Mouse (Mus musculus): ENCODE measurements around the gene Jdp2. TPM values are rescaled to one million over a fixed set of nuclear protein-coding genes. Genes with fewer than 3 reads are reported as not detected.
A peak's percentile ranks its signal among the peaks of the same experiment; 100 is the strongest.

The Jdp2 gene
- total RNA-seq, 1 experiment, result 15.9 TPM

- no peak for DNase-seq (ENCODE audit: low read depth, low spot score)
- Histone ChIP-seq H3K27ac (ENCODE audit: insufficient read depth, low read depth, low read length, poor library complexity, severe bottlenecking) (no peak overlapping the region), H3K36me3 (ENCODE audit: control insufficient read depth, insufficient read depth, low read length, poor library complexity, severe bottlenecking) (no peaks in the 10 kb centered on the region), H3K9ac (ENCODE audit: insufficient read depth, low read depth, low read length, poor library complexity, severe bottlenecking) (no peak overlapping the region), H3K9me3 (ENCODE audit: control insufficient read depth, insufficient read depth, low read depth, low read length) (no peaks in the 10 kb centered on the region), H3K4me1 (ENCODE audit: control insufficient read depth in 2 of 2, insufficient read depth in 2 of 2, low read length in 2 of 2, poor library complexity in 1 of 2) (peaks cover 2 to 6% of the 10 kb centered on the region in 2 experiments; a peak in 1 of 4 replicates), H3K4me3 (ENCODE audit: insufficient read depth in 1 of 2, low read depth in 1 of 2, low read length in 2 of 2, poor library complexity in 1 of 2, severe bottlenecking in 1 of 2) (no peak overlapping the region; a peak in 1 of 4 replicates)
- TF ChIP-seq ZNF384 (IDR thresholded peaks at IDR 0.05; ENCODE audit: low read depth, low read length) (no peak), CHD2 (IDR thresholded peaks at IDR 0.05; ENCODE audit: low read depth, low read length) (no peak), HCFC1 (IDR thresholded peaks at IDR 0.05; ENCODE audit: borderline replicate concordance, insufficient read depth, low read length) (no peak), ZC3H11A (IDR thresholded peaks at IDR 0.05; ENCODE audit: borderline replicate concordance, low read depth, low read length) (no peak), MAFK (IDR thresholded peaks at IDR 0.05; ENCODE audit: insufficient read depth, low read depth, low read length) (no peak)
- in situ Hi-C loops (cut with MboI; ENCODE audit: low sequenced_read_pairs in 2 of 2, unreplicated experiment in 2 of 2), result no loop called here
These were observed 27.5 kb upstream of the Jdp2 start for GRCm38 (mm10) chr12:85571312-85571711.

- Histone ChIP-seq H3K36me3 (ENCODE audit: control insufficient read depth, insufficient read depth, low read length, poor library complexity, severe bottlenecking) (no peaks in the 10 kb centered on the region), H3K27ac (ENCODE audit: insufficient read depth, low read depth, low read length, poor library complexity, severe bottlenecking) (peak overlapping the region; percentile 27; the same call in 1 of the 2 replicates), H3K9ac (ENCODE audit: insufficient read depth, low read depth, low read length, poor library complexity, severe bottlenecking) (no peak overlapping the region; the same call in 1 of the 2 replicates), H3K9me3 (ENCODE audit: control insufficient read depth, insufficient read depth, low read depth, low read length) (no peaks in the 10 kb centered on the region), H3K4me3 (ENCODE audit: insufficient read depth in 1 of 2, low read depth in 1 of 2, low read length in 2 of 2, poor library complexity in 1 of 2, severe bottlenecking in 1 of 2) (peak overlapping the region in 1 of 2 experiments; percentile 71; a peak in 3 of 4 replicates), H3K4me1 (ENCODE audit: control insufficient read depth in 2 of 2, insufficient read depth in 2 of 2, low read length in 2 of 2, poor library complexity in 1 of 2) (peaks cover 2 to 6% of the 10 kb centered on the region in 2 experiments; a peak in 1 of 4 replicates)
- TF ChIP-seq ZNF384 (IDR thresholded peaks at IDR 0.05; ENCODE audit: low read depth, low read length), result no peak
- TF ChIP-seq CHD2 (IDR thresholded peaks at IDR 0.05; ENCODE audit: low read depth, low read length), result no peak
- no peak for TF ChIP-seq ZC3H11A (IDR thresholded peaks at IDR 0.05; ENCODE audit: borderline replicate concordance, low read depth, low read length)
- TF ChIP-seq HCFC1 (IDR thresholded peaks at IDR 0.05; ENCODE audit: borderline replicate concordance, insufficient read depth, low read length), result no peak
- no peak for TF ChIP-seq MAFK (IDR thresholded peaks at IDR 0.05; ENCODE audit: insufficient read depth, low read depth, low read length)
- peak; percentile 71 for DNase-seq (ENCODE audit: low read depth, low spot score)
- in situ Hi-C loops (cut with MboI; ENCODE audit: low sequenced_read_pairs in 2 of 2, unreplicated experiment in 2 of 2), result no loop called here
These were observed 26.8 kb upstream of the Jdp2 start for GRCm38 (mm10) chr12:85572047-85572475.

GRCm38 (mm10) chr12:85574806-85575495 is 23.9 kb upstream of the Jdp2 start:
- H3K36me3 ChIP-seq (ENCODE audit: control insufficient read depth, insufficient read depth, low read length, poor library complexity, severe bottlenecking), result no peaks in the 10 kb centered on the region
- no peak overlapping the region for H3K4me3 ChIP-seq (ENCODE audit: insufficient read depth in 1 of 2, low read depth in 1 of 2, low read length in 2 of 2, poor library complexity in 1 of 2, severe bottlenecking in 1 of 2)
- no peaks in the 10 kb centered on the region for H3K9me3 ChIP-seq (ENCODE audit: control insufficient read depth, insufficient read depth, low read depth, low read length)
- in situ Hi-C loops (cut with MboI; ENCODE audit: low sequenced_read_pairs in 2 of 2, unreplicated experiment in 2 of 2), result no loop called here
- TF ChIP-seq ZNF384 (IDR thresholded peaks at IDR 0.05; ENCODE audit: low read depth, low read length), result no peak
- no peak for TF ChIP-seq MAFK (IDR thresholded peaks at IDR 0.05; ENCODE audit: insufficient read depth, low read depth, low read length)
- no peak for TF ChIP-seq ZC3H11A (IDR thresholded peaks at IDR 0.05; ENCODE audit: borderline replicate concordance, low read depth, low read length)
- no peak for TF ChIP-seq HCFC1 (IDR thresholded peaks at IDR 0.05; ENCODE audit: borderline replicate concordance, insufficient read depth, low read length)
- TF ChIP-seq CHD2 (IDR thresholded peaks at IDR 0.05; ENCODE audit: low read depth, low read length), result no peak
- DNase-seq (ENCODE audit: low read depth, low spot score), result no peak
- H3K27ac ChIP-seq (ENCODE audit: insufficient read depth, low read depth, low read length, poor library complexity, severe bottlenecking), result no peak overlapping the region
- no peak overlapping the region for H3K9ac ChIP-seq (ENCODE audit: insufficient read depth, low read depth, low read length, poor library complexity, severe bottlenecking)
- peaks cover 2 to 6% of the 10 kb centered on the region in 2 experiments; a peak in 2 of 4 replicates for H3K4me1 ChIP-seq (ENCODE audit: control insufficient read depth in 2 of 2, insufficient read depth in 2 of 2, low read length in 2 of 2, poor library complexity in 1 of 2)

- H3K4me1 ChIP-seq (ENCODE audit: control insufficient read depth in 2 of 2, insufficient read depth in 2 of 2, low read length in 2 of 2, poor library complexity in 1 of 2), result peaks cover 2 to 6% of the 10 kb centered on the region in 2 experiments; a peak in 2 of 4 replicates
- no peaks in the 10 kb centered on the region for H3K9me3 ChIP-seq (ENCODE audit: control insufficient read depth, insufficient read depth, low read depth, low read length)
- no peak overlapping the region for H3K4me3 ChIP-seq (ENCODE audit: insufficient read depth in 1 of 2, low read depth in 1 of 2, low read length in 2 of 2, poor library complexity in 1 of 2, severe bottlenecking in 1 of 2)
- TF ChIP-seq ZNF384 (IDR thresholded peaks at IDR 0.05; ENCODE audit: low read depth, low read length) (no peak), CHD2 (IDR thresholded peaks at IDR 0.05; ENCODE audit: low read depth, low read length) (no peak), ZC3H11A (IDR thresholded peaks at IDR 0.05; ENCODE audit: borderline replicate concordance, low read depth, low read length) (no peak), MAFK (IDR thresholded peaks at IDR 0.05; ENCODE audit: insufficient read depth, low read depth, low read length) (no peak), HCFC1 (IDR thresholded peaks at IDR 0.05; ENCODE audit: borderline replicate concordance, insufficient read depth, low read length) (no peak)
- no peak for DNase-seq (ENCODE audit: low read depth, low spot score)
- H3K9ac ChIP-seq (ENCODE audit: insufficient read depth, low read depth, low read length, poor library complexity, severe bottlenecking), result no peak overlapping the region
- H3K36me3 ChIP-seq (ENCODE audit: control insufficient read depth, insufficient read depth, low read length, poor library complexity, severe bottlenecking), result no peaks in the 10 kb centered on the region
- in situ Hi-C loops (cut with MboI; ENCODE audit: low sequenced_read_pairs in 2 of 2, unreplicated experiment in 2 of 2), result no loop called here
- no peak overlapping the region for H3K27ac ChIP-seq (ENCODE audit: insufficient read depth, low read depth, low read length, poor library complexity, severe bottlenecking)
These were observed 23.4 kb upstream of the Jdp2 start for GRCm38 (mm10) chr12:85575496-85575840.
